Mouse (Mus musculus): ENCODE results near the gene Gm11758. TPM values are rescaled to one million over a fixed set of nuclear protein-coding genes. Genes with fewer than 3 reads are reported as not detected.

Gm11758 gene
- polyA plus RNA-seq (2017; shearing (Covaris generic)), result not detected

GRCm38 (mm10) chr4:73876166-73876565, at the start of gene Gm11758:
Gene Gm11758, minus strand, starts transcription at chr4:73876266.

GRCm38 (mm10) chr4:73920660-73921059, 44.6 kb upstream of the Gm11758 start, which contains the start of gene Gm11756:
Gene Gm11756, minus strand, starts transcription at chr4:73920760.

GRCm38 (mm10) chr4:73905853-73906252, 29.8 kb upstream of the Gm11758 start, which contains the start of gene Gm13871:
Gene Gm13871, minus strand, starts transcription at chr4:73905953.

GRCm38 (mm10) chr4:73891012-73891411, 14.9 kb upstream of the Gm11758 start, which contains the start of gene Gm11757:
Gene Gm11757, minus strand, starts transcription at chr4:73891112.

Other genes with a start within 250 kb of the Gm11758 start
- not detected for gene Gm11236, start 238.1 kb downstream of the Gm11758 start, polyA plus RNA-seq (2017; shearing (Covaris generic))
- not detected for gene Gm11239, start 207.9 kb downstream of the Gm11758 start, polyA plus RNA-seq (2017; shearing (Covaris generic))
- not detected for gene Gm428, start 192.8 kb downstream of the Gm11758 start, polyA plus RNA-seq (2017; shearing (Covaris generic))
- gene Rasef, start 85.3 kb downstream of the Gm11758 start, polyA plus RNA-seq (2017; shearing (Covaris generic)), result not detected
- gene Gm11757, start 14.8 kb upstream of the Gm11758 start, polyA plus RNA-seq (2017; shearing (Covaris generic)), result not detected
- not detected for gene Gm13871, start 29.7 kb upstream of the Gm11758 start, polyA plus RNA-seq (2017; shearing (Covaris generic))
- gene Gm11756, start 44.5 kb upstream of the Gm11758 start, polyA plus RNA-seq (2017; shearing (Covaris generic)), result not detected
- gene 2310002L09Rik, start 74.6 kb upstream of the Gm11758 start, polyA plus RNA-seq (2017; shearing (Covaris generic)), result not detected
- gene Frmd3, start 137.2 kb upstream of the Gm11758 start, polyA plus RNA-seq (2017; shearing (Covaris generic)), result 0.14 TPM